Mouse (Mus musculus): ENCODE measurements at regions not wholly inside any gene's neighbourhood (a gene's known extent, or its start where the extent isn't known, plus 50 kb on each side); places are given as distances from the start of the nearest gene placed in this dataset.

GRCm38 (mm10) chr5:134797688-134798094 is 50.6 kb upstream of the Eln start:
- intact Hi-C loops (cut with DNase I): loop anchor here (10.0 kb wide), 1 partner anchor 67 kb away; no protein-coding TSS in a partner anchor
- H3K27ac ChIP-seq: peak overlapping the region; percentile 46; the same call in 1 of the 2 replicates
- TF ChIP-seq CTCF (IDR thresholded peaks at IDR 0.05): no peak
- DNase-seq: peak; percentile 42
- no peak overlapping the region for H3K4me3 ChIP-seq

Data from gastrocnemius, adult 2 months (tissue).